Mouse (Mus musculus) kidney, adult 2 months (tissue): ENCODE data around the gene Gtf2e1. TPM values are rescaled to one million over a fixed set of nuclear protein-coding genes. Genes with fewer than 3 reads are reported as not detected.

Source experiments
- DNase-seq: peaks from one replicate; pipeline ENCODE4 v3.0.0; 2021
- H3K27ac ChIP-seq: fragments of 200-500 bp; 2 replicates; pipeline ENCODE4 v1.5.1; 2012; ENCODE audit warnings: low read depth, low read length, control low read depth, inconsistent platforms; ENCODE audit not compliant: insufficient read depth
- H3K27me3 ChIP-seq: fragments of 200-500 bp; replicated peaks from 2 replicates; pipeline ENCODE4 v1.6.1; 2012; ENCODE audit warnings: mild to moderate bottlenecking, moderate library complexity, low read length, inconsistent platforms; ENCODE audit not compliant: control insufficient read depth, insufficient read depth
- H3K36me3 ChIP-seq: fragments of 200-500 bp; 2 replicates; pipeline ENCODE4 v1.6.1; 2012; ENCODE audit warnings: mild to moderate bottlenecking, moderate library complexity, low read length, inconsistent platforms; ENCODE audit not compliant: control insufficient read depth, insufficient read depth
- H3K4me1 ChIP-seq: fragments of 200-500 bp; 2 replicates; pipeline ENCODE4 v1.6.1; 2011; ENCODE audit warnings: low read length; ENCODE audit not compliant: control insufficient read depth, insufficient read depth
- H3K4me3 ChIP-seq: fragments of 200-500 bp; 2 replicates; pipeline ENCODE4 v1.5.1; 2011; ENCODE audit warnings: mild to moderate bottlenecking, low read depth, low read length, control low read depth; ENCODE audit not compliant: insufficient read depth
- CTCF ChIP-seq: fragments of 200-500 bp; conservative IDR thresholded peaks from 2 replicates; pipeline ENCODE4 v1.5.1; 2011; ENCODE audit warnings: low read depth, mild to moderate bottlenecking, control low read depth, low read length, moderate library complexity, mixed read lengths; ENCODE audit not compliant: insufficient read depth, insufficient read length
- POLR2A ChIP-seq: fragments of 200-500 bp; IDR thresholded peaks from one replicate; pipeline ENCODE4 v1.6.1; 2011; ENCODE audit warnings: low read depth, low read length, control low read depth
- WGBS: fragments of 180-500 bp; shearing (Covaris S2); methylation state at CpG from one replicate; pipeline ENCODE4 v1.1.7; 2018; 5-methylcytosine and 5-hydroxymethylcytosine counted together
- polyA plus RNA-seq: library from polyadenylated mRNA; depleted of rRNA; stranded (reverse); fragments of >200 nt; gene quantifications from 2 replicates; pipeline ENCODE4 v1.2.3, GENCODE M21; 2012

The Gtf2e1 gene
- polyA plus RNA-seq, 1 experiment: 5.6 TPM

DNA sequence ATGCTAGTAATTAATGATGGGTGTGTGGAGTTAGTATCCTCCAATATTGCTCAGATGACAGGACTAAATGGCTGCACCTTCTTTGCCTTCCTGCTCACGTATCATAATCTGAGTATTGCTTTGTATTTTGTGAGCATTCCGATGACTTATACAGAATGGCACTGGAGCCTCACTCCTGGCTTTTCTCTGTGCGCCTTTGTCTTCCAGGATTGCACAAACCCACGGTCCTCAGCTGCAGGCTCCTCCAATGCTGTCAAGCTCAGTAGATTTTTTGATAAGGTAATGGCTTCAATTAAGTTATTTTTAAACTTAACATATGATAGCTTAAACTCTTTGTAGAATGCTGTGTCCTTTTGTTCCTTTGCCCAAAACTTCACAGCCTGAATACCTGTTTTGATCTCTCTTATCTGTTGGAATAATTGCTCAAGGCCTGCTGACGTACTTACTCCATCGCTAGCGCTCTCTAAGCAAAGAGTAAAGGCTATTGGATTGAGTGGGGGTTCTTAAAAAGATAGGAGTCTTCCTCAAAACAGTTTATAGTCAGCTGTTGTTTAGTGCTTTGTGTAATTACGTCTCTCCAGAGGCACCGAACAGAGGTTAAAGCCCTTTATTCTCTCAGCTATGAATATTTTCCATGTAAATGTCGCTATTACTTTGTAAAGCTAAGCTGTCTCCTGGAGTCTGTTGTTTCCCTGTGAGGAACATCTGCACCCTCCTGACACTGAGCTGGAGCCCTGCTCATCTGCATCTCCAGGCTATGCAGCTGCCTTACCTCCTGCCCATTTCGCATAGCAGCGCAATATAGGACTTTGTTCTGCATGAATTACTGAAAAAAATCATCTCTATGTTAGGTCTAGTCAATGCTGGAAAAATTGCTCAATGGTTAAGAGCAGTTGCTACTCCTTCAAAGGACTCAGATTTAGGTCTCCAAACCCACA, 27.8 kb upstream of the Gtf2e1 start:
- Histone ChIP-seq H3K36me3 (peaks cover 1% of the 10 kb centered on the region), H3K4me3 (no peak overlapping the region), H3K27me3 (no peaks in the 10 kb centered on the region), H3K27ac (no peak overlapping the region), H3K4me1 (no peaks in the 10 kb centered on the region)
- no peak for DNase-seq
- TF ChIP-seq POLR2A (no peak), CTCF (no peak)
- WGBS: 94% methylated on average over 12 of the region's 12 CpGs

DNA sequence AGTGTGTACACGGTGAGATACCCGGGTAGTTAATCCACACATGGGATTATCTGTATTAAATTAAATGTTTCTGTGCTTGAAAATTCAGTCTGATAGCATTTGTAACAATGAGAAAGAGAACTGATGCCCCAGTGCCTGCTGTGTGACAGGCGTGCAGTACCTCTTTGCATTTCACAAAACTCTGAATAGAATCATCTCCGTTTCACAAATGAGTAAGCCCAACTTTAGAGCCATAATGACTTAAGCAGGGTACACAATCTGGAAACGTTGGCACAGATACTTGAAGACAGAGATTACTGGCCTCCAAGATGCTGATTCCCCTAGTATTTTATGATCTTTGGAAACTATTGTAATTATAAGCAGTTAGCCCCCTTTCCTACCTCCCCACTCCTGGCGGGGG, 26.5 kb upstream of the Gtf2e1 start:
- peaks cover 1% of the 10 kb centered on the region; the same call in 1 of the 2 replicates for H3K36me3 ChIP-seq
- TF ChIP-seq POLR2A (no peak), CTCF (no peak)
- H3K4me3 ChIP-seq: no peak overlapping the region
- H3K27ac ChIP-seq: no peak overlapping the region
- H3K4me1 ChIP-seq: no peaks in the 10 kb centered on the region
- H3K27me3 ChIP-seq: no peaks in the 10 kb centered on the region
- no peak for DNase-seq
- 86% methylated on average over 6 of the region's 6 CpGs for WGBS

DNA sequence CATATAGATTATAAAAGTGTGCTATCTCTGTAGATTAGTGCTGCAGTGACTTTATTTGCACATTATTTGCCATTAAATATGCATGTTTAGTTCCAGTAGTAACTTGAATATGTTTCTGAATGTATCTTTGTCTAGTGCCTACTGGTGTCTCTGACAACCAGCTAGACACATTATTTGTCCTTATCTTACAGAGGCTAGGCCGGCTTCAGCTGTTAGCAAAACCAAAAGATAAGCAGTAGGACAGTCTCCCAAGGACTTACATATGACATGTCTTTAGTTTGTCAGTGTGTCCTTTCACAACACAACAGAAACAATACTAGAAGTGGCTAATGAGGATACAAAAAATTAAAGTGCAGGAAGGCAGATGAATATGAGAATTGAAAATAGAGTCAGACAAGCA, 25.5 kb upstream of the Gtf2e1 start:
- H3K4me3 ChIP-seq: no peak overlapping the region
- no peak for DNase-seq
- no peaks in the 10 kb centered on the region for H3K4me1 ChIP-seq
- 100% methylated on average over 1 of the region's 1 CpGs for WGBS
- no peak for TF ChIP-seq CTCF
- no peak for TF ChIP-seq POLR2A
- no peak overlapping the region for H3K27ac ChIP-seq
- H3K27me3 ChIP-seq: no peaks in the 10 kb centered on the region
- H3K36me3 ChIP-seq: peaks cover 1% of the 10 kb centered on the region; the same call in 1 of the 2 replicates

DNA sequence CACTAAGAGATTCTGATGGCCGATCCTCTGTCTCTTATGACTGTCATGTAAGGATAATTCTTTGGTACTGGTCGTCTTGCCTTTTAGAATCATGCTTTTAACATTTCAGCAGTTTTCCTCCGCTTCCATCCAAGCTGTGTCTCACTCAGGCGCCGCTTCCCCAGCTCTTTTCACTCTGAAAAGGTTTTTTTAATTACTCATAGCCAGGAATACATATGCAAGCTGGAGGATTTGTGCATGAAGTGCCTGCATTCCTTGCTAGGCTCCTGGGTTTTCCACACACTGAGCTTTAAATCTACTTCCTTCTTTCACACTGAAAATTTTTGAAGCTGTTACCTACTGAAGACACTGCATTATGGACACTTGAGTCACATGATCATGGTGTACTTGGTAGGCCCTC, 23.4 kb upstream of the Gtf2e1 start:
- Histone ChIP-seq H3K27me3 (no peaks in the 10 kb centered on the region), H3K4me1 (no peaks in the 10 kb centered on the region), H3K4me3 (no peak overlapping the region), H3K27ac (no peak overlapping the region), H3K36me3 (peaks cover 4% of the 10 kb centered on the region)
- TF ChIP-seq POLR2A: no peak
- TF ChIP-seq CTCF: no peak
- no peak for DNase-seq
- WGBS: 93% methylated on average over 5 of the region's 5 CpGs

DNA sequence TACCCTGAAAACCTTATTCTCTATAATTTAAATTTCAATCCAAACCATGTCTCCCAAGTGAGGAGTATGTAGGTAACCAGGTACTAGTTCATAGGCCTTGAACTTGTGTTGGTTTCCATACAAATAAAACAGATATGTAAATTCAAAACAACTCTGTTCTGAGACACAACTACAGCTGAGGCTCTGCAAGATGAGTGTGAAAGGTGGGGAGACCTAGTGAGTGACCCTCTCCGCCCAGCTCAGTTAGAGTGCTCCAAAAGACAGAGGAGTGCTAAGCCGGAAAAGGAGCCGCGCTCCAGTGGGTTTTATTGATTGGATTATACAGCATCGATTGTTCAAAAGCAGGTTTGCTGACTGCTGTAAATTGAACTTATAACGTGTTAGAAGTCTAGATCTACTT, 22.8 kb upstream of the Gtf2e1 start:
- no peaks in the 10 kb centered on the region for H3K4me1 ChIP-seq
- TF ChIP-seq POLR2A: no peak
- TF ChIP-seq CTCF: no peak
- no peaks in the 10 kb centered on the region for H3K27me3 ChIP-seq
- WGBS: 68% methylated on average over 6 of the region's 6 CpGs
- H3K36me3 ChIP-seq: peaks cover 4% of the 10 kb centered on the region
- no peak overlapping the region for H3K27ac ChIP-seq
- H3K4me3 ChIP-seq: no peak overlapping the region
- DNase-seq: no peak

DNA sequence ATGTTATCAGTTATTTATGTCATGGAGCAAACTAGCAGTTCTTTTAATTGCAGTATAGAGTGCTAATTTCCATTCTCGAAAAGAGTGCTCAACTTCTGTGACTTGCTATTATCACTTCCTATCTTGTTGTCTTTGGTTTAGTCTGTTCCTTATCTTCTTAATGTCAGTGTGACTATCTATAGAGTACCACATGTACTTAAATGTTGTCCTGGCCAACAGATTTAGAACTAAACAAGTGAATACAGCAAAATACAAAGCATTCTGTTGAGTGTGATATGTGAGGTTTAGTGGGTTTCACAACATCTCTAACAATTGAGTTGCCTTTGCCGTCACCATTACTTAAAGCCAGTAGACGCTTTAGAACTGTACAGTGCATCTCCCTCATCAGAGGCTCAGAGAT, 13.2 kb upstream of the Gtf2e1 start:
- H3K4me1 ChIP-seq: no peaks in the 10 kb centered on the region
- TF ChIP-seq POLR2A (no peak), CTCF (no peak)
- H3K36me3 ChIP-seq: no peaks in the 10 kb centered on the region
- H3K27ac ChIP-seq: no peak overlapping the region
- H3K27me3 ChIP-seq: no peaks in the 10 kb centered on the region
- H3K4me3 ChIP-seq: no peak overlapping the region
- DNase-seq: no peak
- WGBS: 93% methylated on average over 3 of the region's 3 CpGs

DNA sequence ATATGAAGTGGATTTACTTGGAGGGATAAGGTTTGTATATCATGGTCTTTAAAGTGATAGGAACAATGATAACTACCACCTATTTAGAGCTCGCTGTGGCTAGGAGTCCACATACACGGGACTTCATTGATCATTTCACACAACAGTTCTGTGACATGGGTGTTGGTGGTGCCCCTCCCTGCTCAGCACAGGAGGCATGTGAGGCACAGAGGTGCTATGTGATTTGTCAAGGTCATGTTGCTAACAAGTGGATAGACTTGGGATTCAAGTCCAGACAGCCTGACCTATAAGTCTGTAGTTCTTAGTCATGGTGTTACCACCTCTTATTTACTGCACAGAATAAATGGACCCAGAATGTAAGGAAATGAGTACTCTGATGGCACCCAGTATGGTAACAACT, 11.4 kb upstream of the Gtf2e1 start:
- Histone ChIP-seq H3K27me3 (no peaks in the 10 kb centered on the region), H3K4me1 (no peaks in the 10 kb centered on the region), H3K27ac (no peak overlapping the region), H3K4me3 (no peak overlapping the region), H3K36me3 (no peaks in the 10 kb centered on the region)
- 96% methylated on average over 2 of the region's 2 CpGs for WGBS
- TF ChIP-seq POLR2A: no peak
- no peak for TF ChIP-seq CTCF
- no peak for DNase-seq
